Mouse (Mus musculus): ENCODE measurements around the gene Zfp664. TPM values are rescaled to one million over a fixed set of nuclear protein-coding genes. Genes with fewer than 3 reads are reported as not detected.

Zfp664 gene
- polyA plus RNA-seq (2014; fragmentation: Nextera tagmentation; extraction: Ambion mirVana), result 54.1 and 57.9 TPM in 2 replicates

- Histone ChIP-seq H3K36me3 (ENCODE audit: control insufficient read depth, insufficient read depth, low read length) (peaks cover 20% of the 10 kb centered on the region; the same call in 1 of the 2 replicates), H3K4me3 (ENCODE audit: control insufficient read depth in 1 of 2, insufficient read depth in 1 of 2, low read depth in 1 of 2, low read length in 2 of 2) (peak within 1 kb of the TSS; percentile 84 to 87), H3K4me1 (ENCODE audit: control insufficient read depth in 2 of 2, insufficient read depth in 2 of 2, low read length in 2 of 2) (peaks cover 2 to 15% of the 10 kb centered on the region in 2 experiments; a peak in 3 of 4 replicates), H3K27me3 (ENCODE audit: control insufficient read depth, insufficient read depth, low read length) (peaks cover 45% of the 10 kb centered on the region), H3K4me2 (ENCODE audit: low read length) (peak within 1 kb of the TSS; percentile 97), H3K9me3 (ENCODE audit: control insufficient read depth, low read length) (no peaks in the 10 kb centered on the region), H3K27ac (replicated peaks in 1 of 2; ENCODE audit: control insufficient read depth in 1 of 2, insufficient read depth in 1 of 2, low read depth in 2 of 2, low read length in 2 of 2) (peak within 1 kb of the TSS; percentile 43 to 87; a peak in 3 of 4 replicates), H3K9ac (ENCODE audit: low read length) (peak within 1 kb of the TSS; percentile 90)
- peak; percentile 96 for ATAC-seq (ENCODE audit: insufficient number of reproducible peaks, insufficient read depth, low FRiP score, low read depth)
- under 1% methylated on average over 81 of the region's 103 CpGs for WGBS
Observed at GRCm38 (mm10) chr5:124862013-124862866, at the start of gene Zfp664, which contains the start of gene Ccdc92. Gene Zfp664, plus strand, starts transcription at chr5:124862691. Gene Ccdc92, minus strand, starts transcription at chr5:124862424.

GRCm38 (mm10) chr5:124814797-124815196 lies 47.7 kb upstream of the Zfp664 start:
- Histone ChIP-seq H3K9me3 (ENCODE audit: control insufficient read depth, low read length) (peaks cover 7% of the 10 kb centered on the region; the same call in 1 of the 2 replicates), H3K4me3 (ENCODE audit: control insufficient read depth in 1 of 2, insufficient read depth in 1 of 2, low read depth in 1 of 2, low read length in 2 of 2) (no peak overlapping the region), H3K4me2 (ENCODE audit: low read length) (no peak overlapping the region), H3K27me3 (ENCODE audit: control insufficient read depth, insufficient read depth, low read length) (no peaks in the 10 kb centered on the region), H3K36me3 (ENCODE audit: control insufficient read depth, insufficient read depth, low read length) (no peaks in the 10 kb centered on the region), H3K27ac (replicated peaks in 1 of 2; ENCODE audit: control insufficient read depth in 1 of 2, insufficient read depth in 1 of 2, low read depth in 2 of 2, low read length in 2 of 2) (no peak overlapping the region), H3K4me1 (ENCODE audit: control insufficient read depth in 2 of 2, insufficient read depth in 2 of 2, low read length in 2 of 2) (no peaks in the 10 kb centered on the region), H3K9ac (ENCODE audit: low read length) (no peak overlapping the region)
- ATAC-seq (ENCODE audit: insufficient number of reproducible peaks, insufficient read depth, low FRiP score, low read depth), result no peak
- 66% methylated on average over 5 of the region's 5 CpGs for WGBS

GRCm38 (mm10) chr5:124817050-124817449 lies 45.4 kb upstream of the Zfp664 start:
- Histone ChIP-seq H3K9me3 (ENCODE audit: control insufficient read depth, low read length) (peaks cover 10% of the 10 kb centered on the region; the same call in 1 of the 2 replicates), H3K27ac (replicated peaks in 1 of 2; ENCODE audit: control insufficient read depth in 1 of 2, insufficient read depth in 1 of 2, low read depth in 2 of 2, low read length in 2 of 2) (no peak overlapping the region), H3K4me3 (ENCODE audit: control insufficient read depth in 1 of 2, insufficient read depth in 1 of 2, low read depth in 1 of 2, low read length in 2 of 2) (no peak overlapping the region), H3K36me3 (ENCODE audit: control insufficient read depth, insufficient read depth, low read length) (no peaks in the 10 kb centered on the region), H3K4me1 (ENCODE audit: control insufficient read depth in 2 of 2, insufficient read depth in 2 of 2, low read length in 2 of 2) (no peaks in the 10 kb centered on the region), H3K27me3 (ENCODE audit: control insufficient read depth, insufficient read depth, low read length) (no peaks in the 10 kb centered on the region), H3K4me2 (ENCODE audit: low read length) (no peak overlapping the region), H3K9ac (ENCODE audit: low read length) (no peak overlapping the region)
- WGBS, result 82% methylated on average over 15 of the region's 15 CpGs
- no peak for ATAC-seq (ENCODE audit: insufficient number of reproducible peaks, insufficient read depth, low FRiP score, low read depth)

GRCm38 (mm10) chr5:124822128-124822894 lies 40.2 kb upstream of the Zfp664 start:
- Histone ChIP-seq H3K9me3 (ENCODE audit: control insufficient read depth, low read length) (peaks cover 10% of the 10 kb centered on the region; the same call in 1 of the 2 replicates), H3K27me3 (ENCODE audit: control insufficient read depth, insufficient read depth, low read length) (peaks cover 11% of the 10 kb centered on the region; the same call in 1 of the 2 replicates), H3K4me3 (ENCODE audit: control insufficient read depth in 1 of 2, insufficient read depth in 1 of 2, low read depth in 1 of 2, low read length in 2 of 2) (no peak overlapping the region), H3K4me1 (ENCODE audit: control insufficient read depth in 2 of 2, insufficient read depth in 2 of 2, low read length in 2 of 2) (no peaks in the 10 kb centered on the region), H3K4me2 (ENCODE audit: low read length) (no peak overlapping the region), H3K36me3 (ENCODE audit: control insufficient read depth, insufficient read depth, low read length) (no peaks in the 10 kb centered on the region), H3K27ac (replicated peaks in 1 of 2; ENCODE audit: control insufficient read depth in 1 of 2, insufficient read depth in 1 of 2, low read depth in 2 of 2, low read length in 2 of 2) (no peak overlapping the region), H3K9ac (ENCODE audit: low read length) (no peak overlapping the region)
- 81% methylated on average over 18 of the region's 18 CpGs for WGBS
- ATAC-seq (ENCODE audit: insufficient number of reproducible peaks, insufficient read depth, low FRiP score, low read depth), result no peak

- 90% methylated on average over 12 of the region's 12 CpGs for WGBS
Observed at GRCm38 (mm10) chr5:124830331-124830730, 32.2 kb upstream of the Zfp664 start.

GRCm38 (mm10) chr5:124835218-124835617 lies 27.3 kb upstream of the Zfp664 start:
- no peak overlapping the region for H3K4me3 ChIP-seq (ENCODE audit: control insufficient read depth in 1 of 2, insufficient read depth in 1 of 2, low read depth in 1 of 2, low read length in 2 of 2)
- no peak overlapping the region for H3K4me2 ChIP-seq (ENCODE audit: low read length)
- H3K4me1 ChIP-seq (ENCODE audit: control insufficient read depth in 2 of 2, insufficient read depth in 2 of 2, low read length in 2 of 2), result peaks cover 0 to 4% of the 10 kb centered on the region in 2 experiments; a peak in 1 of 4 replicates
- no peak overlapping the region for H3K27ac ChIP-seq (replicated peaks in 1 of 2; ENCODE audit: control insufficient read depth in 1 of 2, insufficient read depth in 1 of 2, low read depth in 2 of 2, low read length in 2 of 2)
- H3K27me3 ChIP-seq (ENCODE audit: control insufficient read depth, insufficient read depth, low read length), result peaks cover 95% of the 10 kb centered on the region
- H3K9ac ChIP-seq (ENCODE audit: low read length), result no peak overlapping the region
- 95% methylated on average over 15 of the region's 15 CpGs for WGBS
- no peaks in the 10 kb centered on the region for H3K9me3 ChIP-seq (ENCODE audit: control insufficient read depth, low read length)
- ATAC-seq (ENCODE audit: insufficient number of reproducible peaks, insufficient read depth, low FRiP score, low read depth), result no peak
- no peaks in the 10 kb centered on the region for H3K36me3 ChIP-seq (ENCODE audit: control insufficient read depth, insufficient read depth, low read length)

More at GRCm38 (mm10) chr5:124830331-124830730, 32.2 kb upstream of the Zfp664 start:
- Histone ChIP-seq H3K27ac (replicated peaks in 1 of 2; ENCODE audit: control insufficient read depth in 1 of 2, insufficient read depth in 1 of 2, low read depth in 2 of 2, low read length in 2 of 2) (no peak overlapping the region), H3K4me2 (ENCODE audit: low read length) (no peak overlapping the region), H3K9ac (ENCODE audit: low read length) (no peak overlapping the region), H3K27me3 (ENCODE audit: control insufficient read depth, insufficient read depth, low read length) (peaks cover 71% of the 10 kb centered on the region), H3K36me3 (ENCODE audit: control insufficient read depth, insufficient read depth, low read length) (no peaks in the 10 kb centered on the region), H3K9me3 (ENCODE audit: control insufficient read depth, low read length) (no peaks in the 10 kb centered on the region), H3K4me1 (ENCODE audit: control insufficient read depth in 2 of 2, insufficient read depth in 2 of 2, low read length in 2 of 2) (no peaks in the 10 kb centered on the region), H3K4me3 (ENCODE audit: control insufficient read depth in 1 of 2, insufficient read depth in 1 of 2, low read depth in 1 of 2, low read length in 2 of 2) (no peak overlapping the region)
- no peak for ATAC-seq (ENCODE audit: insufficient number of reproducible peaks, insufficient read depth, low FRiP score, low read depth)

- no peak overlapping the region for H3K9ac ChIP-seq (ENCODE audit: low read length)
- no peaks in the 10 kb centered on the region for H3K36me3 ChIP-seq (ENCODE audit: control insufficient read depth, insufficient read depth, low read length)
- no peak overlapping the region for H3K4me3 ChIP-seq (ENCODE audit: control insufficient read depth in 1 of 2, insufficient read depth in 1 of 2, low read depth in 1 of 2, low read length in 2 of 2)
- H3K4me1 ChIP-seq (ENCODE audit: control insufficient read depth in 2 of 2, insufficient read depth in 2 of 2, low read length in 2 of 2), result peaks cover 0 to 13% of the 10 kb centered on the region in 2 experiments; a peak in 3 of 4 replicates
- no peaks in the 10 kb centered on the region for H3K9me3 ChIP-seq (ENCODE audit: control insufficient read depth, low read length)
- no peak overlapping the region for H3K27ac ChIP-seq (replicated peaks in 1 of 2; ENCODE audit: control insufficient read depth in 1 of 2, insufficient read depth in 1 of 2, low read depth in 2 of 2, low read length in 2 of 2)
- ATAC-seq (ENCODE audit: insufficient number of reproducible peaks, insufficient read depth, low FRiP score, low read depth), result no peak
- WGBS, result 78% methylated on average over 10 of the region's 10 CpGs
- no peak overlapping the region for H3K4me2 ChIP-seq (ENCODE audit: low read length)
- peaks cover 90% of the 10 kb centered on the region for H3K27me3 ChIP-seq (ENCODE audit: control insufficient read depth, insufficient read depth, low read length)
Observed at GRCm38 (mm10) chr5:124836075-124836474, 26.4 kb upstream of the Zfp664 start.
